In the genomic region with DNA sequence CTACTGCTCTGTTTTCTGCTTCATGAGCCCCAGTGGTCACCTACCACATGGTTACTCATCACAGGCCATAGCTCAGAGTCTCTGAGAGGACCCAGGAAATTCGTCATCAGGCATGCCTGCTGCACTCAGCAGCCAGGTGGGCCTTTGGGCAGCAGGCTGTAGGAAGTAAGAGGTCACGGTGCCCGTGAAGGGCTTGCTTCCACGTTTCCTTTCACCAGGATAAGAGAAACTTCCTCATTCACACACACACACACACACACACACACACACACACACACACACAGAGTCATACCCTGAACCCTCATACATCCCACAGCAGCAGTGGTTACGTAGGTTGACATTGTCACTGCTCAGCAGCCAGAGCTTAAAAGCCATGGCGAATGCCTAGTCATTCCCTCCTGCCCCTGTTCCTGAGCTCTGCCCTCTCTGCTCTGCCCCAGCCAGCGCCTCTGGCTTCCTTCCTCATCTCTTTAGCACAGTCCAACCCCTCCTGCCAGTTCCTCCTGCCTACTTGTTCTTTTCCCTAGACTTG, we compare ENCODE assay signal across 11 mouse cellular contexts. TPM values are rescaled to one million over a fixed set of nuclear protein-coding genes. Genes with fewer than 3 reads are reported as not detected.
DNase-seq lines count a peak whose midpoint lies in the region; ATAC-seq lines count a peak whose summit lies in the region.
"Had no signal": no experiment of that assay in that cellular context is flagged by ENCODE, and none has a peak within 500 bp of the region (broad histone marks: within the 10 kb centered on the region; RNA-seq: fewer than 3 reads in every experiment).

No protein-coding gene starts in this region.

- peak; percentile 37 for DNase-seq in kidney, postnatal 14 days
- peak; percentile 74 for DNase-seq in MEL-GATA-1-ER (ENCODE audit: extremely low read depth, low read depth)
- DNase-seq in c-Kit-positive CD71-positive TER-119-positive erythroid progenitor cells, embryonic 14.5 days (ENCODE audit: low spot score), result no peak
- DNase-seq in adrenal gland, adult 2 months, result no peak
- no peak for DNase-seq in left cerebral cortex, postnatal 4 days
- DNase-seq: right cerebral cortex, adult 18-20 months had no signal

- H3K4me3 ChIP-seq in kidney, embryonic 14.5 days (ENCODE audit: low read length), result no peak overlapping the region
- H3K4me3 ChIP-seq in megakaryocyte, embryonic 14.5 days (replicated peaks), result peak overlapping the region; percentile 87
- H3K4me3 ChIP-seq: embryonic facial prominence, embryonic 13.5 days; limb, embryonic 12.5 days had no signal

- WGBS in kidney, embryonic 14.5 days, result 71% methylated on average over 7 of the region's 7 CpGs

- H3K36me3 ChIP-seq in kidney, embryonic 14.5 days (ENCODE audit: control insufficient read depth, insufficient read depth, low read length), result no peaks in the 10 kb centered on the region
- H3K36me3 ChIP-seq in megakaryocyte, embryonic 14.5 days (replicated peaks; ENCODE audit: low read length), result peaks cover 25% of the 10 kb centered on the region
- H3K36me3 ChIP-seq: embryonic facial prominence, embryonic 13.5 days; limb, embryonic 12.5 days had no signal

- peaks cover 3% of the 10 kb centered on the region; the same call in 1 of the 2 replicates for H3K4me1 ChIP-seq in kidney, embryonic 14.5 days (ENCODE audit: control insufficient read depth, insufficient read depth, low read length)
- H3K4me1 ChIP-seq in megakaryocyte, embryonic 14.5 days, result peaks cover 87% of the 10 kb centered on the region
- H3K4me1 ChIP-seq: limb, embryonic 12.5 days had no signal

- intact Hi-C loops in left cerebral cortex, postnatal 4 days (cut with DNase I), result no loop called here

- no peaks in the 10 kb centered on the region for H3K27me3 ChIP-seq in kidney, embryonic 14.5 days (ENCODE audit: control insufficient read depth, insufficient read depth, low read length)
- no peaks in the 10 kb centered on the region for H3K27me3 ChIP-seq in megakaryocyte, embryonic 14.5 days (replicated peaks)
- H3K27me3 ChIP-seq: embryonic facial prominence, embryonic 13.5 days; limb, embryonic 12.5 days had no signal

- no peak overlapping the region for H3K9ac ChIP-seq in kidney, embryonic 14.5 days (ENCODE audit: low read depth, low read length)
- H3K9ac ChIP-seq: embryonic facial prominence, embryonic 13.5 days; limb, embryonic 12.5 days had no signal

- H3K9me3 ChIP-seq in kidney, embryonic 14.5 days (ENCODE audit: control insufficient read depth, low read length), result no peaks in the 10 kb centered on the region
- no peaks in the 10 kb centered on the region for H3K9me3 ChIP-seq in megakaryocyte, embryonic 14.5 days
- H3K9me3 ChIP-seq: embryonic facial prominence, embryonic 13.5 days; limb, embryonic 12.5 days had no signal

- H3K27ac ChIP-seq in kidney, embryonic 14.5 days (ENCODE audit: low read depth, low read length), result no peak overlapping the region
- H3K27ac ChIP-seq: embryonic facial prominence, embryonic 13.5 days; limb, embryonic 12.5 days had no signal

- no peak overlapping the region for H3K4me2 ChIP-seq in kidney, embryonic 14.5 days (replicated peaks; ENCODE audit: low read depth, low read length)
- H3K4me2 ChIP-seq: embryonic facial prominence, embryonic 13.5 days; limb, embryonic 12.5 days had no signal

- no peak for ATAC-seq in kidney, embryonic 14.5 days (ENCODE audit: low FRiP score, low TSS enrichment)
- ATAC-seq in granulocyte monocyte progenitor cell, adult 5-6 weeks (replicated peaks; ENCODE audit: poor library complexity, severe bottlenecking), result peak; percentile 87

RNA-seq across cellular contexts. Expression of a gene that starts 17.6 kb away (rescaled TPM):
- polyA plus RNA-seq in kidney, embryonic 14.5 days (2014; fragmentation: Nextera tagmentation; extraction: Ambion mirVana), result 2.1 and 3.7 TPM in 2 replicates
- 0.11 TPM in 1 of 2 replicates, not detected in the other for total RNA-seq in granulocyte monocyte progenitor cell, adult 5-6 weeks (2014; fragmentation: Nextera tagmentation)
- 0.10 TPM in 1 of 2 replicates, not detected in the other for total RNA-seq in granulocyte monocyte progenitor cell, adult 5-6 weeks (2017)
- 6.1 and 23.0 TPM in 2 replicates for polyA plus RNA-seq in megakaryocyte, embryonic 14.5 days (2012; ENCODE audit: insufficient read depth, low replicate concordance)
- 1 to 10 TPM; 1.1 to 1.9 TPM for total RNA-seq in adrenal gland, adult 2 months (2021)
- polyA plus RNA-seq in adrenal gland, adult 2 months (2012; rRNA removed), result 1.5 and 1.9 TPM in 2 replicates
- total RNA-seq in left cerebral cortex, postnatal 4 days (2021), result 1 to 10 TPM; 1.2 to 1.3 TPM

Comparison
In these comparisons a context has a peak if more than half of its experiments do, and no peak if none do; other contexts are left out.
1. DNase-seq: peak in kidney, postnatal 14 days (single experiment) and MEL-GATA-1-ER (single experiment); none in c-Kit-positive CD71-positive TER-119-positive erythroid progenitor cells, embryonic 14.5 days (single experiment), adrenal gland, adult 2 months (single experiment) and left cerebral cortex, postnatal 4 days (single experiment).